Mouse (Mus musculus) ES-Bruce4 (cell line): ENCODE data around the gene Gm42791.

Experiments
- CTCF ChIP-seq: IDR thresholded peaks from one replicate; pipeline ENCODE4 v1.8.1; 2011; ENCODE audit warnings: low read depth, low read length
- EP300 ChIP-seq: IDR thresholded peaks from 2 replicates; pipeline ENCODE4 v1.6.1; 2011; ENCODE audit warnings: low read depth, low read length; ENCODE audit not compliant: insufficient read depth
- POLR2A ChIP-seq: IDR thresholded peaks from one replicate; pipeline ENCODE4 v1.8.1; 2011; ENCODE audit warnings: low read length; ENCODE audit not compliant: insufficient read depth

- TF ChIP-seq POLR2A (no peak), CTCF (no peak), EP300 (no peak)
These were observed 12.3 kb upstream of the Gm42791 start for GRCm38 (mm10) chr5:149007295-149007646.
